Mouse (Mus musculus) bone marrow, adult 2 months (tissue): ENCODE measurements around the gene Gm43302.
"Not testable (repeated sequence)": the region's sequence is repeated elsewhere in the genome, so short reads cannot be mapped to it uniquely, and the experiment has no call there.

Experiments used
- CTCF ChIP-seq: fragments of 200-500 bp; IDR thresholded peaks from 2 replicates; pipeline ENCODE4 v1.5.1; 2011; ENCODE audit warnings: low read length, control low read depth; ENCODE audit not compliant: control insufficient read depth, insufficient read depth
- POLR2A ChIP-seq: fragments of 200-500 bp; IDR thresholded peaks from 2 replicates; pipeline ENCODE4 v1.6.1; 2011; ENCODE audit warnings: low read depth, mild to moderate bottlenecking, control low read depth, low read length, borderline replicate concordance; ENCODE audit not compliant: control insufficient read depth

DNA sequence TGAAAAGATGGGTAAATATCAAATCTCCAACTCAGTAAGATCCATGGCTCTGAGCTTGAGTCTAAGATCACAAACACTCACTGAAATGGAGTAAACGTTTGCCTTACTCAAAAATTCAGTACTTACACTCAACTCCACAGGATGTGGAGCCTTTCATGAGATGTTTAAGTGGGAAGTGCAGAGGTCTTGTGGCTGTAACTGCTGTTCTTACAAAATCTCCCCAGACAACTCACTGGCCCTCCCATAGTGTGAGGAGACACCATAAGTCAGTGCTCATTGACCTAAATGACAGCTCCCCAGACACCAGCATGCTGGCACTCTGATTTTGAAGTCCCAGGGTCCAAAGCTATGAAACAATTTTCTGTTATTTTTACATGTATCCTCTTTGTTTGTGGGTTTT is 15.7 kb upstream of the Gm43302 start:
- not testable (repeated sequence) for TF ChIP-seq CTCF, POLR2A
